Mouse (Mus musculus): ENCODE measurements at regions not wholly inside any gene's neighbourhood (a gene's known extent, or its start where the extent isn't known, plus 50 kb on each side); places are given as distances from the start of the nearest gene placed in this dataset.

DNA sequence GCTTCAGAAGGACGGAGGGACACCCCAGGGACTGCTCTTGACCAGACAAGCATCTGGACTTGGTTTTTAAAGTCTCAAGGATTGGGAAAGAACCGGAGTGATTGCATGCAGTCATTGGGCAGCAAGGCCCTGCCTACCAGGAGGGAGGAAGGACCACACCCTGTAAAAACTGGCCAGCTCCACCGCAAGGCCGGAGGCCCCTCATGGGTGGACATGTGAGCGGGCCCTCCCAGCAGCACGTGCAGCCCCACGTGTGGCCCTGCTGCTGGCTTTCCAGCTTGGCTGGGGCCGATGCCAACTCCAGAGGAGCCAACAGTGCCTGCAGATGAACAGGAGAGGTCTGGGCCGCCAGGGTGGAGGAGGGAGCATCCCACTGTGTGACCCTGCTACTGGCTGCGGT lies 83.2 kb downstream of the Lsm3 start:
- TF ChIP-seq CTCF (IDR thresholded peaks at IDR 0.05; ENCODE audit: insufficient read depth, low read length) (no peak), POLR2A (IDR thresholded peaks at IDR 0.05; ENCODE audit: borderline replicate concordance, extremely low read depth, low read depth, low read length) (peak; percentile 46; the same call in 1 of the 2 replicates)

Data from lung, adult 2 months (tissue).